In genomic region chr5:35971841-35972578, GRCm38 (mm10) we compare ENCODE assay signal across 9 mouse cellular contexts.
DNase-seq lines count a peak whose midpoint lies in the region; ATAC-seq lines count a peak whose summit lies in the region.
"Had no signal": no experiment of that assay in that cellular context is flagged by ENCODE, and none has a peak within 500 bp of the region (broad histone marks: within the 10 kb centered on the region; RNA-seq: fewer than 3 reads in every experiment).

No protein-coding gene starts in this region.

- peak; percentile 44 for DNase-seq in ovary, postnatal 10 days (ENCODE audit: low spot score)
- DNase-seq in ovary, adult 18-20 months (ENCODE audit: low spot score): no peak
- peak; percentile 31 for DNase-seq in c-Kit-negative CD71-positive TER-119-positive erythroid progenitor cells, embryonic 14.5 days (ENCODE audit: low read depth, low spot score)
- peak; percentile 85 for DNase-seq in forebrain, embryonic 14.5 days (ENCODE audit: low spot score)
- DNase-seq in limb, embryonic 11.5 days (ENCODE audit: low spot score): peak; percentile 83
- DNase-seq in retina, postnatal 7 days (ENCODE audit: low read depth, low spot score): peak; percentile 78
- peak; percentile 53 to 58 for DNase-seq in urinary bladder, adult 18-20 months (ENCODE audit: low spot score in 2 of 2)

- 63% methylated on average over 10 of the region's 10 CpGs for WGBS in forebrain, embryonic 14.5 days
- WGBS in hindbrain, embryonic 13.5 days: 61% methylated on average over 10 of the region's 10 CpGs
- 66% methylated on average over 10 of the region's 10 CpGs for WGBS in limb, embryonic 11.5 days

- no peak for ATAC-seq in forebrain, embryonic 14.5 days
- ATAC-seq in hindbrain, embryonic 13.5 days (ENCODE audit: low FRiP score): no peak
- ATAC-seq in limb, embryonic 11.5 days (ENCODE audit: insufficient number of reproducible peaks, low FRiP score, low TSS enrichment, low read depth): no peak

- no peaks in the 10 kb centered on the region for H3K27me3 ChIP-seq in forebrain, embryonic 14.5 days (replicated peaks; ENCODE audit: control insufficient read depth, insufficient read depth, low read length)
- H3K27me3 ChIP-seq in hindbrain, embryonic 13.5 days: no peaks in the 10 kb centered on the region
- no peaks in the 10 kb centered on the region for H3K27me3 ChIP-seq in limb, embryonic 11.5 days (ENCODE audit: control insufficient read depth, insufficient read depth, low read length)
- H3K27me3 ChIP-seq: neural tube, embryonic 12.5 days had no signal

- H3K4me2 ChIP-seq in forebrain, embryonic 14.5 days (ENCODE audit: low read length): no peak overlapping the region
- H3K4me2 ChIP-seq in hindbrain, embryonic 13.5 days: no peak overlapping the region
- H3K4me2 ChIP-seq in limb, embryonic 11.5 days (ENCODE audit: low read depth, severe bottlenecking): no peak overlapping the region
- H3K4me2 ChIP-seq: neural tube, embryonic 12.5 days had no signal

- no peaks in the 10 kb centered on the region for H3K9me3 ChIP-seq in forebrain, embryonic 14.5 days (replicated peaks; ENCODE audit: control insufficient read depth, low read length)
- no peaks in the 10 kb centered on the region for H3K9me3 ChIP-seq in hindbrain, embryonic 13.5 days
- no peaks in the 10 kb centered on the region for H3K9me3 ChIP-seq in limb, embryonic 11.5 days (ENCODE audit: control insufficient read depth, low read length)
- H3K9me3 ChIP-seq: neural tube, embryonic 12.5 days had no signal

- peaks cover 60% of the 10 kb centered on the region for H3K36me3 ChIP-seq in forebrain, embryonic 14.5 days (ENCODE audit: control insufficient read depth, insufficient read depth, low read length)
- H3K36me3 ChIP-seq in hindbrain, embryonic 13.5 days: peaks cover 82% of the 10 kb centered on the region
- H3K36me3 ChIP-seq in limb, embryonic 11.5 days (ENCODE audit: control insufficient read depth, insufficient read depth, low read length): peaks cover 3% of the 10 kb centered on the region; the same call in 1 of the 2 replicates

- H3K4me3 ChIP-seq in forebrain, embryonic 14.5 days (ENCODE audit: low read depth, low read length): no peak overlapping the region
- H3K4me3 ChIP-seq in hindbrain, embryonic 13.5 days: no peak overlapping the region
- no peak overlapping the region for H3K4me3 ChIP-seq in limb, embryonic 11.5 days (ENCODE audit: low read depth, low read length)
- H3K4me3 ChIP-seq: neural tube, embryonic 12.5 days had no signal

- H3K4me1 ChIP-seq in forebrain, embryonic 14.5 days (ENCODE audit: control insufficient read depth, insufficient read depth, low read length): no peaks in the 10 kb centered on the region
- H3K4me1 ChIP-seq in hindbrain, embryonic 13.5 days (replicated peaks): peaks cover 19% of the 10 kb centered on the region
- no peaks in the 10 kb centered on the region for H3K4me1 ChIP-seq in limb, embryonic 11.5 days (ENCODE audit: control insufficient read depth, insufficient read depth, low read length)

- H3K27ac ChIP-seq in forebrain, embryonic 14.5 days (ENCODE audit: low read depth, low read length): no peak overlapping the region
- H3K27ac ChIP-seq in hindbrain, embryonic 13.5 days: peak overlapping the region; percentile 83; the same call in 1 of the 2 replicates
- H3K27ac ChIP-seq in limb, embryonic 11.5 days (replicated peaks; ENCODE audit: low read depth, low read length): no peak overlapping the region

- H3K9ac ChIP-seq in forebrain, embryonic 14.5 days (ENCODE audit: low read length): no peak overlapping the region
- H3K9ac ChIP-seq in hindbrain, embryonic 13.5 days: no peak overlapping the region
- no peak overlapping the region for H3K9ac ChIP-seq in limb, embryonic 11.5 days (ENCODE audit: low read length)
- H3K9ac ChIP-seq: neural tube, embryonic 12.5 days had no signal
